Mouse (Mus musculus) right cerebral cortex, adult 2 months (tissue): Measurements from ENCODE around the gene Gm20517.

Experiments
- DNase-seq, 2 experiments: peaks; one replicate each; pipeline ENCODE4 v3.0.0; 2021 to 2022; ENCODE audit warnings: low spot score in 2 of 2

Gm20517 gene

DNA sequence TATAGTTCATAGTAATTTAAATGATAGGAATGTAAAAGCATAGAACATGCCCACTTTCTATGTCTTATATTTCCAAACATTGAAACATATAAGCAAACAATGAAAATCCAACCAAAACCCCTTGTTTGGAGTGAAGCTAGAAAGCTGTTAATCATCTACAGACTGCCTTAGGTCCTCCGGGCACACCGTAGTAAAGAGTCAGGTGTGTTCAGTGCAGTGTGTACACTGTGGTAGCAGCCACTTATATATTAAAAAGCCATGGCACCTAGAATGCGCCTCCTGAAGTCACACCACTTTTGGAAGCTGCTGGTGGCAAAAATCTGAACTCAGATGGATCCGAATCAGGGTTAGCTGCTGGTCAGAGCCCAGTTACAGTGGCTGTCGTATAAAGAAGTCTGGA is 66.8 kb downstream of the Gm20517 start:
- DNase-seq = no peak

DNA sequence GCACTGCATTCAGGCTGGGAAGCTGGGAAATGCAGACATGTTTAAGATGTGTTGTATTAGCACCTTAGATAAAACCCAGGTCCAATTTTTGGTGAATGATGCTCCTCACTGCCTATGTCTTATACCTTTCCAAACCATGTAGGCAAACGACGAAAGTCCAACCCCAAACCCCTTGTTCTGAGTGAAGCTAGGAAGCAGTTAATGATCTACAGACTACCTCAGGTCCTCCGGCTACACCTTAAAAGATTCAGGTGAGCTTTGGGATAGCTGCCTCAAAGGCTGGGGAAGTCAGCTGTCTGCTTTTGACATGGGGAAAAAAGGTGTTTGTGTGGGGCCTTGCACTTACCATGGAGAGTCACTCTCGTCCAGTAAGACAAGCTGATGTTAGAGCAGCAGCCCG is 67.3 kb downstream of the Gm20517 start:
- no peak for DNase-seq

DNA sequence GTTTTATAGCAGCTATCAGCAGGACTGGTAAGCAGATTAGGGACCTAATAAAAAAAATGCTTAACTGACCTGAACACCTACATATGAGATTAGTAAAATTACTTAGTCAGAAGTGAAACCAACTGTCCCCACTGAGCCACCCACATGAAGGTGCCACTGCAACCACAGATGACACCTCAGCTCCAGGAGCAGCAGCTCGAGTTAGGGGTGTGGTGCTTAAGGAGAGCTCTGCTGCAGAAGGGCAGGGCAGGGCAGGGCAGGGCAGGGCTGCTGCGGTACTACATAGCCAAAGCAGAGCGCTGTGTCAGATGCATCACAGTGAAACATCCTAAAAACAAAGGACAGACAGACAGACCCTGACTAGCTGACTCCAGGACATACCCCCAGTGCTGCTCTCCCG is 71.4 kb downstream of the Gm20517 start:
- DNase-seq = no peak

DNA sequence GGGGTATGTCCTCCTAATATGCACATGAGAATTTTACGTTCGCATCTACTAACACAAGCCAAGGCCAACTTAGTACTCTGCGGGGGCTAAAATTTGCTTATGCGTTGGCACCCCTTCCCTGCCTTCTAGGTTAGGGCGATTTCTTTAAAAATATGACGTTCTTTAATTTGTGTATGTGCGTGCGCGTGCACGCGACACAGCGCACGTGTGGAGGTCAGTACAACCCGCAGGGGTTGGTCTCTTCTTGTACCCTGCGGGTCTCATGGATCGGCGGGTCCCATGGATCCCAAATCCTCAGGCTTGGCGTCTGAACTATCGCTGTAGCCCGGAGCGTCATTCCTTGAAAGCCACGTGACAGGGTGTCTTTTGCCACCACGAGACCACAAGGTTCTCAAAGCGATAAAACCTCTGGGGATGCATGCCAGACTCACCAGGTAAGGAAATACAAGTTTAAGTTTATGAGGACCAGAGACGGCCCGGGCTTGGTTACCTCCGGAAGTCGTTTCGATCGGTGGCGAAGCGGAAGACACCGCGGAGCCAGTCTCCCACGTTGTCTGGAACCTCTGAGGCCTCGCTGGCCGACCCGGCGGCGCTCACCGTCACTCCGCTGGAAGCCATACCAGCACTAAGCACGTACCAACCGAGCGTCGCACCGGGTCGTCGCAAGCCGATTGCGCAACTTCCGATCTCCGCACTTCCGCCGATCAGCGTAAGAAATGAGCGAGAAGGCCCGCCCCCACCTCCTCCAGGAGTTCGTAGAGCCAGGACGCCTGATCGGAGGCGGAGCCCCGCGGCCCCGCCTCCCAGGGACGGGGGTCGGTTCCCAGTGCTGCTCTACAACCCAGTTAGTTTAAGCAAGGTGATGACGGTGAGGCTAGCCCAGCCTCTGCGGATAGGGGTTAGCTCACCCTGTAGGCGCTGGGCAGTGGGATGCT is 76.3 kb downstream of the Gm20517 start:
- DNase-seq = peak; percentile 97 to 98

DNA sequence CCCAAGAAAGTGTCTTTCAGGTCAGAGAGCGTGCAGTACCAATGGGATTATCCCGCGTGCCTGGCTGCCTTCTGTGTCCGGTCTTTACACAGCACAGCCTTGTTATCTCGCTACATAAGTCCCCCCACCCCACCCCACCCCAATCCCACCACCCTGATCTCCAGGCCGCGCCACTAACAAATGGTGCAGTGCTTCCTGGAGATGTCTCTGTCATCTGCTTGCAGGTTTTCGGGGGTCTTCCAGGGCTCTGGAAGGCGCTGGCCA is 76.9 kb downstream of the Gm20517 start, which contains the start of gene Tomm6:
Tomm6 (minus strand) TSS at position 43 of the 264 bp plus-strand sequence.
- no peak for DNase-seq

DNA sequence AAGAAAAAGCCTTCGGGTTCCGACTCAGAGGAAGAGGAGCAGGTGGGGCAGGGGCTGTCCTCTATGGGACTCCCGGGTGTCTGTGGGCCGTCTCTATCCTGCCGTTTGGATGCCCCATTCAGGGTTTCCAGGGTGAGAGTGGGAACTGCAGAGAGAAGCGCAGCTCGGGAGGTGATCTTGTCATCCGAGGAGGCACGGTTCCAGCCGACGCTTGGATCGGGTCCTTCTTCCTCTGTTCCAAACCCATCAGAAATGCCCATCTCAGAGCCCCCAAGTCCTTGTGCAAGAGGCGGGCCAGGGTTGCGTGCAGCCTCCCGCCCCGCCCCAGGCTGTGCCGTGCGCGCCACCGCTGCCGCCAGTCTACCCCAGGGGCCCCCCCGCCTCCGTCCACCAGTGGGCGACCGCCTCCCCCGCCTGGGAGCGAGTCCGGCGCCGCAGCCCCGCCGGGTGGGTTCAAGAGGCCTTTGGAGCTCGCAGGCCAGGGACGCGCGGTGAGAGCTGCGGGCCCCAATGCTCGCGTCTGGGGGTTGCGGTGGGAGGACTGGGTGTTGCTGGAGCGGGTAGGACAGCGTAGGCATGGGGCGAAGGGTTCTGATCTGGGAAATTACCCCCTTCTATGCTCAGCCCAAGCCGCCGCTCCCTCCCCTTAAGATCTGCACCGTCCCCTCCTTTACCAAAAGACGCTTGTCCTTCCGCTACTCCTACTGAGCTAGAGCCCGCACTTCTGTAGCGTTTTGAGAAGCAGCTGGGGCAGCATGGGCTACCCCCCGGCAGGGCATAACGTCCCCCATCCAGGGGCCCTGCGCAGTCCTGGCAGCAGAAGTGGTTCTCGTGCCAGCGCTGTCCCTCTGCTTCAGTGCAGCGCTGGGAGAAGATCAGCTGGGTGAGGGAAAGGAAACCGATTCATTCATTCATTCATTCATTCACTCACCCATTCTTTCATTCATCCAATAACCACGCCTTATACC is 77.5 kb downstream of the Gm20517 start, which contains the start of gene Frs3:
Frs3 (plus strand) TSS at position 423 of the 968 bp plus-strand sequence.
- peak; percentile 74 to 78 for DNase-seq

DNA sequence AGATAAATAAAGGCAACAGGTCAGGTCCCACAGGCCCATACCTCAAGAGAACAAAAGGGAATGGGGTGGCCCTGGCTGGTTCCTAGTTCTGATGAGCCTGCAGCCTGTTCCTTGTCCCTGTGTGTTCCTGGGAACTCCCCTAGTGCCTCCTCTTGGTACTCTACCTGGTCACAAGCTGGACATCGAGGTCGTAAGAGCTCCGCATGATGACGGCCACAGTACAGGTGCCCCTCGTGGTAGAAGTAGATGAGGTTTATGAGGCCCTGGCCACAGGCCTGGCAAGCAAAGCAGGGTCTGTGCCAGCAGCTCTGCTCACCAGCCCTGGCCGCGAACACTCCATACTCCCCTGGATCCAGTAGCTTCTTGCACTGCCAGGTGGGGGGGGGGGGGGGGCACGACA is 78.5 kb downstream of the Gm20517 start:
- DNase-seq = no peak

DNA sequence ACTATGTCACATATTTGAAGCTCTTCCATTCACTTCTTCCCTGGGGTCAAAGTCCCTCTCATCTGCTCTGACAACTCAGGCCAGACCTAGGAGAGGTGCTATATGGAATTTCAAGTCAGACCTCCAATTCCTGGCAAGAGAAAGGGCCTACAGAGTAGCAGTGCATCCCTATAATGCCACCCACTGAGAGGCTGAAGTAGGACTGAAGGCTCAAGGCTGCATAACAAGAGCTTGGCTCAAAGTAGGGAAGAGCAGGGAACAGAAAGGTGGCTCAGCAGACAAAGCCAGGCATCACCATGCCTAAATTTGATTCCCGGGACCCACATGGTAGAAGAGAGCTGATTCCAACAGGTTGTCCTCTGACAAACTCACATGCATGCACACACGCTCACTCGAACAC is 80.3 kb downstream of the Gm20517 start:
- DNase-seq = no peak

DNA sequence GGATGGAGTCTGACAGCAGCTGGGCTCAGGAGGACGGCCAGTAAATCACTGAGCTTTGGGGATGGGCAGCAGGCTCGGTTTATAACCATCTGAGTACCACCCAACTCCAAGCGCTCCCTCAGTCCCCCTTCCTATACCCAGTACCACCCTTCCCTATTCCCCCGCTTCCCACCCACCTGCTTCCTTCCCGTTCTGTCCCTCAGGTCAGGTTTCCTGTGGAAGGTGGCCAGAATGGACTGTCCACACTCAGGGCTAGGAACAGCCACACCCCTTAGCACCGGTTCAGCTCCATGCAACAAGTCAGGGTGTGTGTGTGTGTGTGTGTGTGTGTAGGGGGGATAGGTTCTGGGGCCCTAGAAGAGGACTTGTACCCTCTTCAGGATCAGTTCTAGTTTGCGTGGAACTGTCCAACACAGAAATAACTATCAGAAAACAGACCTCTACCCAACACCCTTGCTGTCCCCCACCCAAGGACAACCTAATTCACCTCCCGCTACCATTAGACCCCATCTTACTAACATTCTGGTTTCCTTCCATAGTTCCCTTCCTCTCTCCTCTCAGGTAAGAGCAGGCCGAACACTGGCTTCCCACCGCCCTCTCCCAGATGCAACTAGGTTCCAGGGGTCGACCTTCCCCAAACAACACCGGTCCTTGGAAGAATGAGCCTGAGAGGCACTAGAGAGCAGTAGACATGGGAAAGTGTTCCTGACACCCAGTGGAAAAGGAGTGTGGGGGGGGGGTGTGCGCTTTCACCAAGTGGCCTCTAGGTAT is 82.5 kb downstream of the Gm20517 start:
- DNase-seq = no peak

DNA sequence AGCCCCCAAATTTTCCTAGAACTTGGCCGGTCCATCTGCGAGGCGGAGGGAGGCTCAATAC is 82.9 kb downstream of the Gm20517 start, which contains the start of gene Gm21981:
Gm21981 (minus strand) TSS at position 14 of the 61 bp plus-strand sequence.
- no peak for DNase-seq

DNA sequence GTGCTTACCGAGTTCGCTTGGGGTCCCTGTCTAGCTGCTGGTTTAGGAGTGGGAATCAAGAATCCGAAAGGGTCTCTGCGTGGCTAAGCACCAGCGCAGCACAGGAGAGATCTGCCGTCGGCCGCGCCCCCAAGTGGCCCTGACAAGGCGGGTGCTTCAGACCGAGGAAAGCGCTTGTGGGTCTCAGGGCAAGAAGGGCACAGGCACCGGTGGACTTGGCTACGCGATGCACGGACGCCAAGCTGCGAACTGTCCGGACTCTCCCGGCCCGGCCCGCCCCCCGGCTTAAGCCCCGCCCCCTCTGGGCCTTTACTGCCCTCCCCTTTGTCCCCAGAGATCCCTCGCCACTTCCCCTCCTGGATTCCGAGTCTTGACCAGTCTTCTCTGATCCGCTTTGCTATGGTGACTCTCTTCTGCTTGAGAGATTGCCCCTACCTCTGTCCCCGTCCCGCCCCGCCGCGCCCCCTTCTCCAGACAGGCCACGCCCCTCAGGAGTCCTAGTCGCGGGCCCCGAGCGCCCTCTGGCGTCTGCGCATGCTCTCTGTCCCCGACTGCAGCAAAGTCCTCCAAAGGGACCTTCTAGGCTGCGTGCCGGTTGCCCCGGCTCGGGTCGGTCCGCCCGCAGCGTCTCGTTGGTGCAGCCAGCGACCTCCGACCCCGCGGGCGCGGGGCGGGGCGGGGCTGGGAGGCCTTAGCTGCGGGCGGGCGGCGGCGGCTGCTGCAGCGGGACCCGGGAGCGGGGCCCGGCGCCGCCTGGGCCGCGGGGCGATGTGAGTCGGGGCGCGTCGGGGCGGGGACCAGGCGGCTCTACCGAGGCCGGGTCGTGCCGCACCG is 83.3 kb downstream of the Gm20517 start, which contains the start of gene Prickle4:
Prickle4 (minus strand) TSS at position 234 of the 834 bp plus-strand sequence.
- DNase-seq = peak; percentile 96

DNA sequence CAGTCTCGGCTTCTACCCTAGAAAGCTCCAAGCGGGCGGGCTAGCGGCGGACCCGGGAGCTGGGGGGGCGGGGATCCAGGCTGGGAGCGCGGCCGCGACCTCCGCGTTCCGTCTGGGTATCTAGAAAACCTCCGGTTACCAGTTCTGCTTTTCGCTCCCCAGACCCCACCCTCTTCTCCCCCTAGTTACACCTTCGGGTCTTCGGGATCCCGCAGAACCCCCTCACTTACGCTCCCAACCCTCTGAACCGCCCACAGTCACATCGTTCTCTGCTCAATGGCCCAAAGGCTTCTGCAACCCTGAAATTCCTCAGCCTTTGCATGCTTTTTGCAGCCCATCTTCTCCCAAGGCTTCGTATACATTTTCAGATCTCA is 83.9 kb downstream of the Gm20517 start:
- DNase-seq = no peak

DNA sequence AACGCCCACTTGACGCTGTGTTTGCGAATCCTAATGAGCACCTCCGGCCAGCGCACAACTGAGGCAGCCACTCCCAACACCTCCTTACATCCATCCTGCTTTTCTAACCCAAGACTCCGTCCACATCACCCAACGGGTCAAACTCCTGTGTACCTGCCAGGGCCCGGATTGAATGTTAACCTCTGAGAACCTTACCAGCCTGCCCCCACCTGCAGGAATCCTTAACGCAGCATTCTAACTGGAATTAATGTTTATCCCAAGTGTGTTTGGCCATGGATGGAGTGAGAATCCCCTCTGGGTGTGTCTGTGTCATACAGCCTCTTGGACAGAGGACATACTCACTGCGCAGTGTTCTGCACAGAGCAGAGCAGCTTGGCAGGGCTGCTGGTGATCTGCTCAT is 86.8 kb downstream of the Gm20517 start:
- no peak for DNase-seq

DNA sequence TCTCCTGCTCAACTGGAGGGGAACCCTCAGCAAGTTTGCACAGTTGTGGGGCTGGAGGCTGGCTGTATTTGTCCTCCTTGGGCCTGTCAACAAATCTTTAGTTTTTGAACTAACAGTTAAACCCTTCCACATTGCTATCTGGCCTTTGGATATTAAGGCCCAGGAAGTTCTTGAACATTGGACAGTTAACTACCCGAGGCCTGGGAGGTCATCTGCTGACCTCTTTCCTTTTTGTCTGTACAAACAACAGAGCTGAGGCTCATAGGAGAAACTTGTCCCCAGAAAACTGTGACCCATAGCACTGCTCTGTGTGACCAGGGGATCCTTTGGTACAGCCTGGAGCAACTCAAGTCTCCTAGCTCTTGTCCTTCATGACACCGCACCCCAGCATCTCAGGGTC is 87.7 kb downstream of the Gm20517 start:
- no peak for DNase-seq

DNA sequence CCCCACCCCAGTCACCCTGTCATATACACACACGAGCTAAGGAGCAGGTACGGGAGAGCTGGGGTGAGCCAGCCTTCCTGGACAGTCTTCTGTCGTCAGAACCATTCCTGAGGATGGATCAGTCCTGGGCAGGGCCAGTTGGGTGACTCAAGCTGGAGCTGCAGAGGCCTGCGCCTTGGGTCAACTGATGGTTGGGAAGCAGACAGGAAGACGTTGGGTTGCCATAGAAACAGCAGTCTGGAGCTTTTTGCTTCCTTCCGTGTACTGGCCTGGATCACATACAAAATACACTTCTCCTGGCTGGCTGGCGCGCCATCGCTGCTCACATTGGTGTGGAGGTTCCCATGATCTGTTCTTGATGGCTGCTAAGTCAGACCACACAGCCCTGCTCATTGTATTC is 90.4 kb downstream of the Gm20517 start:
- DNase-seq = no peak

DNA sequence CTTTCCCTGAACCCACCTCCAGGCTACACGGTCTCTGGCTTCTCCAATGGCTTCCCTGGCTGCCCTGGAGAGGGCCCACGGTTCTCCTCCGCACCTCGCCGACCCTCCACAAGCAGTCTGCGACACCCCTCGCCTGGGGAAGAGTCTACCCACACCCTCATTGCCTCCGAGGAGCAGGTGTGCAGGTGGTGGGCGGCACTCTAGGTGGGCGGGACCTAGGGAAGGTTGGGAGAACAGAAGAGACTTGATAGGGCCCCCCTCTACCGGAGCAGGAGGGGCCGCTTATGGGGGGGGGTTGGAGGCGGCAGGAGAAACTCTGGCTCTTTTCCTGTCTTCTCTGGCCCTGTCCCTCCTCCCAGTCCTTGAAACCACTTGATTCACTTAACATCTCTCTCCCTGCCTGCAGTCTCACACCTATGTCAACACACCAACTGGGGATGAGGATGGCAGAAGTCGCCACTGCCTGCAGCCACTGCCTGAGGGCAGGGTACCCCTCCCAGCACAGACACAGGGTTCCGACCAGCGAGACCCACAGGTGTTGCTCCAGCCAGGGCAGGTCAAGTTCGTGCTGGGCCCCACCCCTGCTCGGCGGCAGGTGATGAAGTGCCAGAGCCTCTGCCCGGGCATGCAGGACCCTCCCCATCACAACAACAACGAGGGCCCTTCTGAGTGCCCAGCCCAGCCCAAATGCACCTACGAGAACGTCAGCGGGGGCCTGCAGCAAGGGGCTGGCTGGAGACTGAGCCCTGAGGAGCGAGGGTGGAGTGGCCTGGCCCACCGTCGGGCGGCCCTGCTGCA is 91.4 kb downstream of the Gm20517 start:
- DNase-seq = no peak

DNA sequence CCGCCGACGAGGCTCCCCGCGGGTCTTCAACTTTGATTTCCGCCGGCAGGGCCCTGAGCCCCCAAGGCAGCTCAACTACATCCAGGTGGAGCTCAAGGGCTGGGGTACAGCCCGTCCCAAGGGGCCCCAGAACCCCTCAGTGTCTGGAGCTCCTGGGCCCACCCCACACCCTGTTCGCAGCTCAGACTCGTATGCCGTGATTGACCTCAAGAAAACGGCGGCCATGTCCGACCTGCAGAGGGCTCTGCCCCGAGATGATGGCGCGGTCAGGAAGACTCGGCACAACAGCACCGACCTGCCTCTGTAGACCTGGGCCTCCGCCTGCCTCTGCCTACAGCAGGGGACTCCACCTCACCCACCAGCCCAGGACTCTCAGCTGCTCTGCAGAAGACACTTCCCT is 92.2 kb downstream of the Gm20517 start:
- DNase-seq = no peak

DNA sequence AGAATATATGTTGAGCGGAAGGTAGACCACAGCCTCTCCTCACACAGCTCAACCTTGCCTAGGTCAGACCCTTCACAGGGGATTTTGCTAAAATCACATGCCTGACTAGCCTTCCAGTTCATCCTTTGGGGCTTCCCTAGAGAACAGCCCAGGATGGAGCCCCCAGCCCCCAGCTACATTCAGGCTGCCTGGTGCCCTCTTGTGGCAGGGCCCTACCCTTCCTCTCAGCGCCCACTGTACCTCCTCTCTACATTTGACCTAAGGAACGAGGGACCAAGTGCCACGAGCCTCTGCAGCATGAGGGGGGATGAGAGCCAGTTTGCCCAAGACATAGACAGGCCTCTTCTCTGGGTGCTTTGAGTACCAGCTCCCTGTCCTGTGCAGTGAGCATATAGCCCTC is 93.3 kb downstream of the Gm20517 start:
- DNase-seq = no peak

DNA sequence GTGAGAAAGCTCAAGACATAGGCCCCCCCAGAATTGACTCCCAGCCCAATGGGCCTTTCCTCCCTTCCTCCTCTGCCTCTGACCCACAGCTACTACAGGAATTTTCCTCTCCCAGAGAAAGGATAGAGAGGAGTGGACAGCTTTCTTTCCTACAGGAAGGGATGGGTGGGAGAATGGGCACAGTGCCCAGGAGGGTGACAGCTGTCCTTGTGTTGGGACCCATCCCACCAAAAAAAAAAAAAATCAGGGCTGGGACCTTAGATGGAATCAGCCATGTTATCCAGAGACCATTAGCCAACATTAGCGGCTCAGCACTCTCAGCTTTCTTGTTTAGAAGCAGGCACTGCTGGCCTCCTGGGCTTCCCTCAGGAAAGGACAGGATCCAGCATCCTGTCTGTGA is 94.8 kb downstream of the Gm20517 start:
- DNase-seq = no peak

DNA sequence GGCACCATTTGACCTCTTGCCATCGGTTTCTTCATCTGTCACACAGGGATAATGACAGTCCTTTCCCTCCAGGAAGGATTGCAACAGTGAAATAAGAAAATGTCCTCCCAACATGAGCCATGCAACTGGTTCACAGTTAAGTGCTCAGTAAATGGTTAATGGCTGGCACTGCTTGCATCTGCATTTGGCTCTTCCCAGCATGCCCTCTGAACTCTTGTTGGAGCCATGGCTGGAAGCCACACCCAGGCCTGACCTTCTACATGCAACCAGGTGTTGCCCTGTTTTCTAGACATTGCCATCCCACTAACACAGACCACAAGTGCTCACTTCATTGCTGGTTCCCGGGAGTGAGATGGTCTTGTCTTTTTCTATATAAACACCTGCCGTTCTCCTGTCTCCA is 96.6 kb downstream of the Gm20517 start:
- no peak for DNase-seq

DNA sequence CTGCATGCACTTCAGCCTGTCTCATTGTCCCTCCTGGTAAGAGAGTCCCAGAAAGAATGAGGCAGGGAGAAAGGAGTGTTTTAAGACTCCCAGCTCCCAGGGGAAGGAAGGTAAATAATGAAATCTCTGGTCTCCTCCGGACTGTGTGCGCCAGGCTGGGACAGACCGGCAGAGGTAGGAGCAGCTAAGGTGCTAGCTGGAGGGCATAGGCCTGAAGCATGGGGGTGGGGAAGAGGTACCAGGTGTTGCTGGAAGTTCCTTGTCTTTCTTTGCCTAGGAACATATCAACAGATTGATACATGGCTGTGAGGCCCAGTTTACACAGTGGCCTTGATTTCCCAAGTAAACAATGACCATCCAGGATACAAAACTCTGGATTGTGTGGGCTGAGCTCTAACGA is 97.6 kb downstream of the Gm20517 start:
- DNase-seq = no peak
